Mouse (Mus musculus): ENCODE results near the gene Kncn. TPM values are rescaled to one million over a fixed set of nuclear protein-coding genes. Genes with fewer than 3 reads are reported as not detected.
A peak's percentile ranks its signal among the peaks of the same experiment; 100 is the strongest.

Kncn gene
- not detected for total RNA-seq (2021)

DNA sequence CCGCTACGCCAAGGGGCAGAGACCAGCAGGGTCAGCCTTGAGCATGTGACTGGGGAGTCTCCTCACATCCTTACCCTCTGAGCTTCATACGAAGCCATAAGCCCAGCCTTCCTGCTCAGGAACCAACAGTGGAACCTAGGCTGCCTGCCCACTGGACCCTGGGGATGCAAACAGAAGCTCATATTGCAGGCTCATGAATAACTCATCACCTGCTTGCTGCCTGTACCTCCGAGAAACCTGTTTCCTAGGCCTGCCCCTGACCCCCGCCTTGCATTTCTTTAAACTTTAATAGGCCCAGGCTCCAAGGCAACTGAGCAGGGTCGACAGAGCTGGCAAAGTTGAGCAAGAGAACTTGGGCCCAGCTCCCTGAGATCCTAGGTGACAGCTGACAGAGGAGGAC, at the start of gene Kncn:
Gene Kncn, plus strand, starts transcription at position 379 of the 400 bp plus-strand sequence.
- DNase-seq: no peak

DNA sequence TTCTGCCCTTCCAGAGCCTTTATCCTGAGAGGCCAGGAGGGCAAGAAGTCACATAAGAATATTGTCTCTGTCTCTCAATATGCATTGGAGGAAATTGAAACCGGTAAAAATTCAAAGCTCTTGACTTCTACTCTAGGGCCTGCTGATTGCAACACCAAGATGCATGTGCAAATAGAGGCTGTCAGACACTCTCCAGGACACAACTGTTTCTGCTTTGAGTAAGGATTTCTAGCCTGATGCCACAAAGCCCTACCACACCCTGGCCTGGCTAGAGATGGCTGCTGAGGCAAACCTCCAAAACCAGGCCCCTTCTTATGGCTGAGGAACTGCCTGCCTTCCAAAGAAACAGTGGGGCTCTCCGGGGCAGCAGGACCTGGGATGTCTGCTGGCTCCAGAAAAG, 48.6 kb upstream of the Kncn start:
- DNase-seq: no peak

DNA sequence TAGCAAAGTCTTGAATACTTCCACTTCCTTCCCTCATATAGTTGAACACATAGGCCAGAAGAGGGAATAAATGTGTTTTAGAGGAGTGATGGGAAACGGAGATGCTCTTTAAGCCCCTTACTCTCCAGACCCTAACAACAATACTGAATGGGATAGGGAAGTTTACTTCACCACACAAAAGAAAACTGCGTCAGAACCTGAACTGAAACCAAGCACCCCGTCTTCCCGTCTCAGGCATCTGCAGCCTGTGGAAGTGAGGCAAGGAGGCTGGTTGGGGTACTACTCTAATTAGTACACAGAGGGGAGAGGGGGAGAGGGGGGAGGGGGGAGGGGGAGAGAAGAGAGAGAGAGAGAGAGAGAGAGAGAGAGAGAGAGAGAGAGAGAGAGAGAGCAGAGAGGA, 46.0 kb upstream of the Kncn start:
- DNase-seq: no peak

DNA sequence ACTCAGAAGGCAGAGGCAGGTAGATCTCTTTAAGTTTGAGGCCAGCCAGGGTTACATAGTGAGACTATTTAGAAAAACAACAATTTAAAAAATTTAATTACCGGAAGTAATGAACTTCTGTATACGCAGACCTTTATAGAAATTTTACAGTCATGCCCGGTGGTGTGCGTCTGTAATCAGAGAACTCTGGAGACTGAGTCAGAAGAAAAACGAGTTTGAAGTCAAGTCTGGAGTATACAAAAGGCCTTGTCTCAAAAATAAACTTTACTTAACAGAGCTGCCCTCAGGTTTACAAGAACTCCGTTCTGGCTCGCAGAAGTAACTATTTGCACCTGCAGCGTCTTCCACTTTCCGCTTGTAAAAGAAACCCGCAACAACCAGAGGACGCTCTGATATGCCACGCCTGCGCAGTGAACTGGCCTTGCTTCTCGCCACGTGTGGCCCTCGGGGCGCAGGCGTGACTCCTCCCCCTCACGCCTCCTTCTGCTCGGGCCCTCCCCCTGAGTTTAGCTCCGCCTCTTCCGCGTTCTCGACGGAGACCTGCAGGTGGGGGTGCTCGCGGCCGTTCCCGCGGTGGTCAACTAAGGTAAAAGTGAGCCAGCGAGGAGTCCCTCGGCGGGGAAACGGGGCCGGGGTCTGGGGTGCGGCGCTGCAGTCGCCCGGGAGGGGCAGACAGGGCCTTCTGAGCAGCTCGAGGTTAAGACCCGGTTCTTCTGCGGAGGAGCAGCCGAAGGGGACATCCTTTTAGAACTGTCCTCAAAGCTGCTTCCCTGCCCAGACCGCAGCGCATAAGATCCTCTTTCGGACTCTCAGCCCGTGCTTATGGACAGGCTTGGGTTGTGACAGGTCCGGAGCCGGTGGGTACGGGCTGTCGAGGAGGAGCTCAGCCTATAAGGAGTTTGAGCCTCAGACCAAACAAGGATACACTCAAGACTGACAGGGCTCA, 45.2 kb upstream of the Kncn start, which contains the start of gene Mknk1:
Gene Mknk1, plus strand, starts transcription at position 503 of the 946 bp plus-strand sequence.
- peak; percentile 94 for DNase-seq

- DNase-seq: no peak
These were observed 44.2 kb upstream of the Kncn start for GRCm38 (mm10) chr4:115839956-115840355.

GRCm38 (mm10) chr4:115840842-115841241, 43.4 kb upstream of the Kncn start:
- no peak for DNase-seq

DNA sequence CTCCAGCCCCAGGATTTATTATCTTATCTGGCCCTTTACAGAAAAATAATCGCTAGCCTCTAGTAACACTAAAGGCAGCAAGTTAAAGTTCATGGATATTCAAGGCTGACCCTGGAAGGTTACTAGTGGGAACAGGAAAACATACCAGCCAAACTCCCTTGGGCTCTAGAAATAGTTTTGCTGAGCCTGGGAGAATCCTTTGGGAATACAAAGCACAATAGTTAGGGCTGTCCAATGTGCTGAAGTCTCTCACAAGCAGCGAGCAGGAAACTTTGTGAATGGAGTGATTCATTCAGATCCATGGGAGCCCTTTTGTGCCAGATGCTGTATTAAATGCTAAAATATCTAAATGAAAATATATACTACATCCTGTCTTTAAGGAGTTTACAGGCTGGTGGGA, 37.5 kb upstream of the Kncn start:
- DNase-seq: no peak

DNA sequence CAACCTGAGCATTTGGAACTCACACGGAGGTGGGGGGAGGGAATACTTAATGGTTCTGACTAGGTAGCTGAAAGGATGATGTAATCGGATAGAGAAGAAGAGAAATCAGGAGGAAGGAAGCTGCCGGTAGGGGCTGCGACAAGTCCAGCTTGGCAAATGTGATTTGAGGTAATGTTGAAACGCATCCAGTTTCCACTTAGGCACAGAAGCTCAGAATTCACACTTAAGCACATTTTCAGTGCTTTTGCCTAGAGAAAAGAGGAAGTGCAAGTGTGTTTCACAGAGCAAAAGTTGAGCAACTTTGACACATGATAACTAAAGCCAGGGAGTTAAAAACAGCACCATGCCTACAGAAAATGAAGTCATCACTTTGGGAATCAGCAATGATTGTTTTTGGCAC, 36.8 kb upstream of the Kncn start:
- no peak for DNase-seq

DNA sequence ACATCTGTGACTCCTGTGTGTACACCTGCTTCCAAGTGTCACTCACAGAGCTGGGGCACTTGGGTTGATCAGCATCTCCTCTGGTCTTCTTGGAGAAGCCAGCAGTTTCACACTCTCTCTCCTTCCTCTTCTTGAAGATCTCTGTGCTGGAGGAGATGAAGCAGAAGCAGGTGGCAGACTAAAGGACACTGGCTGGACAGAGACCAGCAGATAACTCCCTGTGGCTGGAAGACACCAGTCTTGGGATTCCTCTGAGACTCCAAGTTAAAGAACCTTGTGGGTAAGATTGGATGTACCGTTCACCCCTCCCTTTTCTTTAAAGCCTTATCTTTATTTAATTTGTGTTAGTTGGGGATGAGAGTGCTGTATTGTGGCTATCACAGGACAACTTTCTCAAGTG, 36.1 kb upstream of the Kncn start:
- no peak for DNase-seq

DNA sequence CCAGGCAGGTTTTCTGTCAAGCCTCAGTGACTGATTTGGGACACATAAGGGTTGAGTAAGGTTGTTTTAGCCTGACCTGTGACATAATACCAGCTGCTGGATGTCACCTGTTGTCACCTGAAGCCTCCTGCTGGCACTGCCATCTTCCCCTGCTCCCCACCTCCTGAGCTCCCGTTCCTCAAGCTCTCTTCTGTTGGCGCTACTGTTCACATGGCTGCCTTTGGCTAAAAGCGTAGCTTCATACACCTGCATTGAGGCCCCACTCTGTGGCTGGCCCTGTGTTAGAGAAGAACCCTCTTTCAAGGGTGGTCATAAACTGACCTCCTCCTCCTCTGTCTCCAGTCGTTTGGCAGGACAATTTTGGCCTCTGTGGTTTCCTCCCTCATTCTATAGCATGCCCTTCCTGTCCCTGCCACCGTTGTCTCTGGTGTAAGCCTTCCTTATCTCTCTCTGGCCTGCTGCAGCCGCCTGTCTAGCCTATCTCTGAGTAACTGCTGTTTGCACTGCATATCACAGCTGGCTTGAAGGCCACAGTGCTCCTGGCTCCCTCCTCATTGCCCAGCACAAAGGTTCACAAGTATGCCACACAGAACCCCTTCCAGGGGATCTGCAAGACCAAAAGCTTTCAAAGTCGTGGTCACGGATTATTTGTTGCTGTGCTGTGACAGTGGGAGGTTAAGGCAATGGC, 35.1 kb upstream of the Kncn start:
- no peak for DNase-seq

DNA sequence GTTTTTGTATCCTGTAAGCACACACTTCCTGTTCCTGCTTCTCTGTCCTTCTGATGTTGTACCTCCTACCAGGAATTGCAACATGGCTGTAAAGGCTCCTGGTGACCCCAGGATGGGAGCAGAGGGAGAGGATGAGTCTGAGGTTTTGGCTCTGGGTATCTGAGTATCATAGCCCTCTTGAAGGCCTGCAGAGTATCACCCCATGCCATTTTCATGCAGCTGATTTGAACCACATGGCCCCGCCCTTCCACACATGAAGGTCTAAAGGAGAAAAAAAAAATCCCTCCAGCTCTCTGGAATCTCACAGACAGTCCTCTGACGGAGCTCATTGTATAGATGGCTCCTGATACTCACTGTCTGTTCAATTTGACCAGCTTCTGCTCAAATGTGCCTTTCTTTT, 34.1 kb upstream of the Kncn start:
- DNase-seq: no peak

DNA sequence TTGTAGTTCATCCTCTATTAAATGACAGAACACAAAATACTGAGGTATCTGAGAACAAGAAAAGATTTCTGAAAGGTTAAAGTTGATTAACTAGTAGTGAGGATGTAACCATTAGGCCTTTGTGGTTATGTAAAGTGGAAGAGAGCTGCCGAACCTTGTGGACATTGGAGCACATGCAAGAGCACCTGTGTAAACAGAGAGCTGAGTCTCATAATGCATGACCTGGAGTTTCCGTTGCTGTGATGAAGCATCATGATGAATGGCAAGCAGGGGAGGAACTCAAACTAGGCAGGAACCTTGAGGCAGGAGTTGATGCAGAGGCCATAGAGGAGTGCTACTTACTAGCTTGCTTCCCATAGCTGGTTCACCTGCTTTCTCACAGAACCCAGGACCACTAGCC, 33.6 kb upstream of the Kncn start:
- DNase-seq: no peak

GRCm38 (mm10) chr4:115851569-115851968, 32.6 kb upstream of the Kncn start:
- DNase-seq: no peak

- DNase-seq: no peak
These were observed 29.1 kb upstream of the Kncn start for GRCm38 (mm10) chr4:115855100-115855499.

DNA sequence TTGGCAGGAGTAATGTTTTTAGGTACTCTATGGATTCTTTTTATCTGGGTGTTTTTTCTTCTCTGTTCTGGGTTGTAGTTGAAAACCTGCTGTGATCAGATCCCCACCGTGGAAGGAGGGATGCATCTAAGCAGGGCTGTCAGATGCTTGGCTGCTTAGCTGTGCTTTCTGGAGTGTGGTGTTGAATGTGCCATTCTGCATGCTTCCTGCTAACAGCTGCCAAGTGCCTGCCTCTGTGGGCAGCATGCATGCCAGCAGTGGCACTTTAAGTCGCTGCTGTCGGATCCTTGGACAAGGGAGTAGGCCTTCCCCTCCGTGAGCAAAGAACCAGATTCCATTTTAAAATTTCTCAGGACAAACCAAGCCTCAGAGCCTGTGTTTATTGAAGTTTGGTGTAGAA, 28.6 kb upstream of the Kncn start:
- DNase-seq: no peak

GRCm38 (mm10) chr4:115856282-115856681, 27.9 kb upstream of the Kncn start:
- DNase-seq: no peak

GRCm38 (mm10) chr4:115857293-115857883, 26.8 kb upstream of the Kncn start:
- no peak for DNase-seq

GRCm38 (mm10) chr4:115863352-115863751, 20.8 kb upstream of the Kncn start:
- no peak for DNase-seq

GRCm38 (mm10) chr4:115863880-115864279, 20.3 kb upstream of the Kncn start:
- DNase-seq: no peak

GRCm38 (mm10) chr4:115869512-115870210, 14.5 kb upstream of the Kncn start:
- DNase-seq: no peak

- DNase-seq: no peak
These were observed 11.0 kb upstream of the Kncn start for GRCm38 (mm10) chr4:115873231-115873630.

DNA sequence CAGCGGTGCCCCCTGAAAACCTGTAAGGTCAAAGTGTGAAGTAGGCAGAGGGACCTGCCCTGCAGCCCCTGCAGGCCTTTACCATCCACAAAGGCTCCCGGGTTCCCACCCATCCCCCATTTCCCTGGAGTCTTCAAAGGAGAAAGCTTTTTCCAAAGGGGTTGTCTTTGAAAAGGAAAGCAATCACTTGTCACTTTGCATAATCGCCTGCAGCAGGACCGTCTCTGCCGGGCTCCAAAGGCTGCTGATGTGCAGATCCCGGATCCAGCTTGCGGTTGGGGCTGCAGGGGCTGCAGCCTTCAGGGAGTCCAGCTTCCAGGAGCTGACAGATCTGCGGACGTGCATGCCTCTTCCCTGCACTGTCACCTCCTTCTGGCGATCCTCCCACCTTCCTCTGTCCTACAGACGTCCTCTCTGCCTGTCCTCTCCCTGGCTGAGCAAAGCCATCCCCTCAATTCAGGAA, 6.0 kb upstream of the Kncn start:
- peak; percentile 9 for DNase-seq

- no peak for DNase-seq
These were observed 5.4 kb upstream of the Kncn start for GRCm38 (mm10) chr4:115878828-115879227.

All from heart, postnatal 4 days (tissue).